Mouse (Mus musculus): ENCODE data around the gene Srebf1.

- TF ChIP-seq CTCF (conservative IDR thresholded peaks at IDR 0.05 in 1 of 2, IDR thresholded peaks at IDR 0.05 in 1 of 2; ENCODE audit: low read depth in 2 of 2, low read length in 2 of 2), result no peak
- no peak for TF ChIP-seq POLR2A (IDR thresholded peaks at IDR 0.05; ENCODE audit: low read depth, low read length)
- no peak for TF ChIP-seq SMC3 (IDR thresholded peaks at IDR 0.05; ENCODE audit: low read depth, low read length)
- TF ChIP-seq EP300 (IDR thresholded peaks at IDR 0.05; ENCODE audit: low read length), result no peak
- no peak for TF ChIP-seq RCOR1 (conservative IDR thresholded peaks at IDR 0.05; ENCODE audit: low read depth, low read length)
These were observed 3.5 kb upstream of the Srebf1 start for GRCm38 (mm10) chr11:60225874-60226273.

All from CH12.LX (cell line).